Mouse (Mus musculus) heart, postnatal 0 days (tissue): ENCODE measurements around the gene Tnrc6c. TPM values are rescaled to one million over a fixed set of nuclear protein-coding genes. Genes with fewer than 3 reads are reported as not detected.

ENCODE experiments used
- ATAC-seq: fragments of 200-750 bp; cut with Nextera tagmentation; 2 replicates; pipeline ENCODE4 v1.8.0; 2017; ENCODE audit warnings: low read depth, moderate number of reproducible peaks, moderate library complexity; ENCODE audit not compliant: insufficient read depth
- DNase-seq: peaks from one replicate; pipeline ENCODE4 v3.0.0-alpha.2; 2016; ENCODE audit warnings: low spot score
- H3K27ac ChIP-seq: fragments of 300-500 bp; sonication (generic); 2 replicates; pipeline ENCODE4 v1.5.1; 2014; ENCODE audit warnings: low read depth, mild to moderate bottlenecking
- H3K27me3 ChIP-seq: fragments of 300-500 bp; sonication (generic); 2 replicates; pipeline ENCODE4 v1.6.1; 2014; ENCODE audit warnings: low read length, mixed read lengths; ENCODE audit not compliant: control insufficient read depth, insufficient read depth
- H3K36me3 ChIP-seq: fragments of 300-500 bp; sonication (generic); replicated peaks from 2 replicates; pipeline ENCODE4 v1.6.1; 2014; ENCODE audit warnings: low read length, mixed read lengths; ENCODE audit not compliant: control insufficient read depth, insufficient read depth
- H3K4me1 ChIP-seq: fragments of 300-500 bp; sonication (generic); 2 replicates; pipeline ENCODE4 v1.6.1; 2014; ENCODE audit warnings: antibody characterized with exemption; ENCODE audit not compliant: control insufficient read depth, insufficient read depth
- H3K4me2 ChIP-seq: fragments of 300-500 bp; sonication (generic); 2 replicates; pipeline ENCODE4 v1.6.1; 2014; ENCODE audit warnings: low read depth, mild to moderate bottlenecking, low read length, moderate library complexity
- H3K4me3 ChIP-seq: fragments of 300-500 bp; sonication (generic); 2 replicates; pipeline ENCODE4 v1.5.1; 2014; ENCODE audit warnings: low read depth, low read length
- H3K9ac ChIP-seq: fragments of 300-500 bp; sonication (generic); replicated peaks from 2 replicates; pipeline ENCODE4 v1.6.1; 2014; ENCODE audit warnings: low read depth, low read length, mixed read lengths
- H3K9me3 ChIP-seq: fragments of 300-500 bp; sonication (generic); replicated peaks from 2 replicates; pipeline ENCODE4 v1.6.1; 2016; ENCODE audit warnings: low read length; ENCODE audit not compliant: control insufficient read depth
- CTCF ChIP-seq: IDR thresholded peaks from 2 replicates; pipeline ENCODE4 v1.5.1; 2016; ENCODE audit warnings: antibody characterized with exemption, control low read depth, low read depth
- EP300 ChIP-seq: IDR thresholded peaks from 2 replicates; pipeline ENCODE4 v1.6.1; 2016; ENCODE audit warnings: antibody characterized with exemption, low read depth
- WGBS: fragments of 180-500 bp; shearing (Covaris S2); extraction: QIAGEN DNeasy Blood & Tissue Kit; methylation state at CpG from one replicate; pipeline ENCODE4 v1.1.7; 2014; 5-methylcytosine and 5-hydroxymethylcytosine counted together
- polyA plus RNA-seq: library from polyadenylated mRNA; unstranded; fragments of >200 nt; fragmentation: Nextera tagmentation; extraction: Ambion mirVana; gene quantifications from 2 replicates; pipeline ENCODE4 v1.2.1, GENCODE M21; 2015
- total RNA-seq: library from RNA; depleted of rRNA; stranded (reverse); fragments of >200 nt; gene quantifications from 2 replicates; pipeline ENCODE4 v1.2.3, GENCODE M21; 2014; ENCODE audit warnings: low replicate concordance

Tnrc6c gene
- total and polyA plus RNA-seq, 2 experiments from 2014 or later: 6.8 to 24.4 TPM

GRCm38 (mm10) chr11:117764319-117764718 lies 110.2 kb downstream of the Tnrc6c start:
- no peak for ATAC-seq
- Histone ChIP-seq H3K27me3 (no peaks in the 10 kb centered on the region), H3K9me3 (no peaks in the 10 kb centered on the region), H3K27ac (no peak overlapping the region), H3K4me3 (no peak overlapping the region), H3K4me2 (no peak overlapping the region), H3K4me1 (no peaks in the 10 kb centered on the region), H3K36me3 (peaks cover 47% of the 10 kb centered on the region), H3K9ac (no peak overlapping the region)
- 73% methylated on average over 9 of the region's 9 CpGs for WGBS
- no peak for TF ChIP-seq EP300
- no peak for TF ChIP-seq CTCF
- DNase-seq: no peak

- Histone ChIP-seq H3K4me1 (no peaks in the 10 kb centered on the region), H3K4me3 (no peak overlapping the region), H3K36me3 (peaks cover 36% of the 10 kb centered on the region), H3K27me3 (no peaks in the 10 kb centered on the region), H3K4me2 (no peak overlapping the region), H3K9ac (no peak overlapping the region), H3K27ac (no peak overlapping the region), H3K9me3 (no peaks in the 10 kb centered on the region)
- WGBS: 86% methylated on average over 5 of the region's 5 CpGs
- ATAC-seq (no peak), DNase-seq (no peak)
- no peak for TF ChIP-seq EP300
- TF ChIP-seq CTCF: no peak
Observed at GRCm38 (mm10) chr11:117765361-117765760, 111.3 kb downstream of the Tnrc6c start.

- Histone ChIP-seq H3K9me3 (no peaks in the 10 kb centered on the region), H3K4me2 (no peak overlapping the region), H3K4me1 (no peaks in the 10 kb centered on the region), H3K36me3 (peaks cover 28% of the 10 kb centered on the region), H3K27me3 (no peaks in the 10 kb centered on the region), H3K4me3 (no peak overlapping the region), H3K27ac (no peak overlapping the region), H3K9ac (no peak overlapping the region)
- WGBS: 71% methylated on average over 3 of the region's 3 CpGs
- TF ChIP-seq EP300: no peak
- no peak for TF ChIP-seq CTCF
- DNase-seq (no peak), ATAC-seq (no peak)
Observed at GRCm38 (mm10) chr11:117766275-117766674, 112.2 kb downstream of the Tnrc6c start.

- DNase-seq (no peak), ATAC-seq (no peak)
- 0 out of 2 replicates have a peak overlapping the region, but pooled peaks have one; percentile 2 for H3K9ac ChIP-seq
- no peaks in the 10 kb centered on the region for H3K4me1 ChIP-seq
- 65% methylated on average over 20 of the region's 20 CpGs for WGBS
- no peaks in the 10 kb centered on the region for H3K27me3 ChIP-seq
- H3K4me3 ChIP-seq: no peak overlapping the region
- H3K9me3 ChIP-seq: no peaks in the 10 kb centered on the region
- no peak overlapping the region for H3K4me2 ChIP-seq
- no peak for TF ChIP-seq EP300
- no peak for TF ChIP-seq CTCF
- no peak overlapping the region for H3K27ac ChIP-seq
- H3K36me3 ChIP-seq: peaks cover 36% of the 10 kb centered on the region
Observed at GRCm38 (mm10) chr11:117768725-117769682, 114.9 kb downstream of the Tnrc6c start.

- Histone ChIP-seq H3K4me1 (no peaks in the 10 kb centered on the region), H3K4me3 (no peak overlapping the region), H3K36me3 (peaks cover 38% of the 10 kb centered on the region), H3K4me2 (no peak overlapping the region), H3K9me3 (no peaks in the 10 kb centered on the region), H3K27ac (no peak overlapping the region), H3K27me3 (no peaks in the 10 kb centered on the region), H3K9ac (no peak overlapping the region)
- TF ChIP-seq EP300 (no peak), CTCF (no peak)
- WGBS: 91% methylated on average over 7 of the region's 7 CpGs
- ATAC-seq: no peak
- DNase-seq: no peak
Observed at GRCm38 (mm10) chr11:117769683-117770047, 115.6 kb downstream of the Tnrc6c start.

GRCm38 (mm10) chr11:117770407-117770806 lies 116.3 kb downstream of the Tnrc6c start:
- ATAC-seq (no peak), DNase-seq (no peak)
- no peak overlapping the region for H3K27ac ChIP-seq
- WGBS: 91% methylated on average over 10 of the region's 10 CpGs
- no peaks in the 10 kb centered on the region for H3K27me3 ChIP-seq
- no peaks in the 10 kb centered on the region for H3K4me1 ChIP-seq
- H3K9me3 ChIP-seq: no peaks in the 10 kb centered on the region
- peaks cover 37% of the 10 kb centered on the region for H3K36me3 ChIP-seq
- no peak overlapping the region for H3K4me3 ChIP-seq
- H3K9ac ChIP-seq: no peak overlapping the region
- no peak overlapping the region for H3K4me2 ChIP-seq
- TF ChIP-seq EP300 (no peak), CTCF (no peak)
